Mouse (Mus musculus) ES-E14 (cell line): ENCODE results near the gene Luzp1. TPM values are rescaled to one million over a fixed set of nuclear protein-coding genes. Genes with fewer than 3 reads are reported as not detected.

Experiments
- DNase-seq: peaks from one replicate; pipeline ENCODE4 v3.0.0-alpha.2; 2013; ENCODE audit warnings: low read depth, low spot score
- H3K27ac ChIP-seq: 2 replicates; pipeline ENCODE4 v1.5.1; 2012; ENCODE audit warnings: low read depth, mild to moderate bottlenecking, low read length, moderate library complexity, mixed read lengths; ENCODE audit not compliant: poor library complexity, insufficient read depth, severe bottlenecking
- H3K36me3 ChIP-seq: 2 replicates; pipeline ENCODE4 v1.6.1; 2012; ENCODE audit warnings: mild to moderate bottlenecking, low read length, moderate library complexity, mixed read lengths; ENCODE audit not compliant: control insufficient read depth, poor library complexity, insufficient read depth, severe bottlenecking
- H3K4me1 ChIP-seq, 2 experiments: fragments of 150-350 bp in 1 of 2; sonication (generic) in 1 of 2; 2 replicates each; pipeline ENCODE4 v1.6.1; 2012; ENCODE audit warnings: low read length in 2 of 2, mild to moderate bottlenecking in 1 of 2, mixed read lengths in 1 of 2; ENCODE audit not compliant: control insufficient read depth in 2 of 2, insufficient read depth in 2 of 2, poor library complexity in 1 of 2
- H3K4me3 ChIP-seq, 2 experiments: fragments of 150-350 bp in 1 of 2; sonication (generic) in 1 of 2; 2 replicates each; pipeline ENCODE4 v1.5.1; 2012; ENCODE audit warnings: low read length in 2 of 2, low read depth in 1 of 2, mild to moderate bottlenecking in 1 of 2, mixed read lengths in 1 of 2; ENCODE audit not compliant: insufficient read depth in 1 of 2, poor library complexity in 1 of 2, severe bottlenecking in 1 of 2
- H3K9ac ChIP-seq: 2 replicates; pipeline ENCODE4 v1.6.1; 2012; ENCODE audit warnings: low read depth, mild to moderate bottlenecking, low read length, mixed read lengths; ENCODE audit not compliant: poor library complexity, insufficient read depth, severe bottlenecking
- H3K9me3 ChIP-seq: fragments of 150-350 bp; sonication (generic); 2 replicates; pipeline ENCODE4 v1.6.1; 2012; ENCODE audit warnings: low read depth, mild to moderate bottlenecking, low read length; ENCODE audit not compliant: control insufficient read depth, insufficient read depth
- CHD2 ChIP-seq: IDR thresholded peaks from 2 replicates; pipeline ENCODE4 v1.6.1; 2014; ENCODE audit warnings: mild to moderate bottlenecking, low read depth, low read length, inconsistent platforms
- HCFC1 ChIP-seq: IDR thresholded peaks from 2 replicates; pipeline ENCODE4 v1.6.1; 2012; ENCODE audit warnings: low read length, inconsistent platforms, borderline replicate concordance; ENCODE audit not compliant: insufficient read depth
- MAFK ChIP-seq: IDR thresholded peaks from 2 replicates; pipeline ENCODE4 v1.6.1; 2014; ENCODE audit warnings: mild to moderate bottlenecking, low read depth, low read length, inconsistent platforms; ENCODE audit not compliant: insufficient read depth
- ZC3H11A ChIP-seq: IDR thresholded peaks from 2 replicates; pipeline ENCODE4 v1.6.1; 2012; ENCODE audit warnings: low read depth, mild to moderate bottlenecking, inconsistent platforms, low read length, borderline replicate concordance
- ZNF384 ChIP-seq: IDR thresholded peaks from 2 replicates; pipeline ENCODE4 v1.6.1; 2012; ENCODE audit warnings: low read depth, low read length, inconsistent platforms
- in situ Hi-C, 2 experiments: fragments of 600-800 bp; cut with MboI; formaldehyde crosslinking; loops; one replicate each; pipeline ENCODE4 v1.15.1; 2025; ENCODE audit warnings: low sequenced_read_pairs in 2 of 2, inconsistent platforms in 1 of 2; ENCODE audit not compliant: unreplicated experiment in 2 of 2
- total RNA-seq: library from RNA; depleted of rRNA; stranded (reverse); fragments of 300-350 nt; gene quantifications from 2 replicates; pipeline ENCODE4 v1.2.3, GENCODE M21; 2012; rRNA removed

Luzp1 gene
- total RNA-seq: 34.6 and 41.0 TPM in 2 replicates

- in situ Hi-C loops: no loop called here
- Histone ChIP-seq H3K9ac (peak within 1 kb of the TSS; percentile 93), H3K9me3 (no peaks in the 10 kb centered on the region), H3K27ac (peak within 1 kb of the TSS; percentile 84), H3K4me3 (peak within 1 kb of the TSS; percentile 77 to 95), H3K36me3 (no peaks in the 10 kb centered on the region), H3K4me1 (peaks cover 4 to 14% of the 10 kb centered on the region in 2 experiments; a peak in 3 of 4 replicates)
- peak; percentile 88 for DNase-seq
- TF ChIP-seq ZNF384: no peak
- no peak for TF ChIP-seq MAFK
- TF ChIP-seq HCFC1: no peak
- no peak for TF ChIP-seq CHD2
- no peak for TF ChIP-seq ZC3H11A
Measured at GRCm38 (mm10) chr4:136469371-136469903, at the start of gene Luzp1. Luzp1 (plus strand) TSS chr4:136469761.

DNA sequence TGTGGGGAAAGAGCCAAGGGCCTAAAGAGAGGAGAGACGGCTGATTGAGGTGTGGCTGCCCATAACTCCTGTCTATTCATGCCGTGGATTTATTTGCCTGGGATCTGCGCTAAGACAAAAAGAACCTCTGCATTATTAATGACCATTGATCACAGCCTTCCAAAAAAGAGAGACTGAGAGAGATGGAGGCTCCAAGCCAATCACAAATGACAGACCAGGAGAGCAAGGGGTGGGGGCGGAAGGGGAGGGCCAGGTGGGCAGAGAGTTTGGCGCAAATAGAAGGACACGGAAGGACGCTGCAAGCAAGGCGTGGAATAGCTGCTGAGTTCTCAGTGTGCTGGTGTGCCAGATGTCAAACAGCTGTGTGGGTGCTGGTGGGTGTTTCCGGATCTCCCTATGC is 46.3 kb upstream of the Luzp1 start, which contains the start of gene Htr1d:
TSS of gene Htr1d (plus strand) at position 301 of the 400 bp plus-strand sequence.
- TF ChIP-seq ZNF384 (no peak), HCFC1 (no peak), CHD2 (no peak), MAFK (no peak), ZC3H11A (no peak)
- peaks cover 0 to 4% of the 10 kb centered on the region in 2 experiments; a peak in 2 of 4 replicates for H3K4me1 ChIP-seq
- H3K9ac ChIP-seq: peak within 1 kb of the TSS; percentile 62; the same call in 1 of the 2 replicates
- peak within 1 kb of the TSS; percentile 64 to 82 for H3K4me3 ChIP-seq
- in situ Hi-C loops: no loop called here
- H3K27ac ChIP-seq: no peak within 1 kb of the TSS
- no peaks in the 10 kb centered on the region for H3K9me3 ChIP-seq
- H3K36me3 ChIP-seq: no peaks in the 10 kb centered on the region
- no peak for DNase-seq

GRCm38 (mm10) chr4:136424120-136424999 is 45.2 kb upstream of the Luzp1 start:
- Histone ChIP-seq H3K27ac (no peak overlapping the region), H3K4me1 (peaks cover 0 to 4% of the 10 kb centered on the region in 2 experiments; a peak in 2 of 4 replicates)
- DNase-seq: no peak

DNA sequence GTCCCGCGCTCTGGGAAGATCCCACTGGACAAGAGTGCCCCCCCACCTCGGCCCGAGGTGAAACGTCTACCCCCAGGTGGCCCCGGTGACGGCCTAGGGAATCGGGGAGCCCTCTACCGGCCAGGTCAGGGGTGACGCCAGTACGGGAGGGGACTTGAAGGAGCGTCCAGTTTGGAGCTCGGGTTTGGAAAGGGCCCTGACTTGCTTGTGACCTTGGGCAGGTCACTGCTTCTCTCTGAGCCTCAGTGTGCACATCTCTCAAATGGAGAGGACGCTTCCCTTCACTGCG is 44.6 kb upstream of the Luzp1 start:
- peak overlapping the region; percentile 64 to 82 for H3K4me3 ChIP-seq
- H3K9ac ChIP-seq: peak overlapping the region; percentile 62; the same call in 1 of the 2 replicates
- no peak for TF ChIP-seq HCFC1
- TF ChIP-seq MAFK: no peak
- TF ChIP-seq ZNF384: no peak
- TF ChIP-seq ZC3H11A: no peak
- no peak for TF ChIP-seq CHD2
- no peak overlapping the region for H3K27ac ChIP-seq
- in situ Hi-C loops: no loop called here
- H3K36me3 ChIP-seq: no peaks in the 10 kb centered on the region
- no peak for DNase-seq
- no peaks in the 10 kb centered on the region for H3K9me3 ChIP-seq
- H3K4me1 ChIP-seq: peaks cover 0 to 4% of the 10 kb centered on the region in 2 experiments; a peak in 2 of 4 replicates

More at GRCm38 (mm10) chr4:136424120-136424999, 45.2 kb upstream of the Luzp1 start:
- no peaks in the 10 kb centered on the region for H3K36me3 ChIP-seq
- no peaks in the 10 kb centered on the region for H3K9me3 ChIP-seq
- no peak for TF ChIP-seq CHD2
- TF ChIP-seq MAFK: no peak
- TF ChIP-seq ZC3H11A: no peak
- no peak for TF ChIP-seq ZNF384
- TF ChIP-seq HCFC1: 0 out of 2 replicates have a peak, but pooled peaks have one; percentile 19
- H3K9ac ChIP-seq: peak overlapping the region; percentile 62; the same call in 1 of the 2 replicates
- in situ Hi-C loops: no loop called here
- peak overlapping the region; percentile 64 to 82 for H3K4me3 ChIP-seq
